Mouse (Mus musculus) forebrain, embryonic 15.5 days (tissue): ENCODE results near the gene Slc22a23. TPM values are rescaled to one million over a fixed set of nuclear protein-coding genes. Genes with fewer than 3 reads are reported as not detected.
A peak's percentile ranks its signal among the peaks of the same experiment; 100 is the strongest.

Source experiments
- ATAC-seq: fragments of 200-750 bp; cut with Nextera tagmentation; replicated peaks from 2 replicates; pipeline ENCODE4 v1.8.0; 2017; ENCODE audit warnings: mild to moderate bottlenecking, moderate TSS enrichment, moderate library complexity
- H3K27ac ChIP-seq: fragments of 300-500 bp; sonication (generic); replicated peaks from 2 replicates; pipeline ENCODE4 v1.5.1; 2015; ENCODE audit warnings: mild to moderate bottlenecking, inconsistent platforms
- H3K27me3 ChIP-seq: fragments of 300-500 bp; sonication (generic); 2 replicates; pipeline ENCODE4 v1.6.1; 2015; ENCODE audit warnings: inconsistent platforms
- H3K36me3 ChIP-seq: fragments of 300-500 bp; sonication (generic); 2 replicates; pipeline ENCODE4 v1.6.1; 2015; ENCODE audit warnings: mild to moderate bottlenecking, inconsistent platforms
- H3K4me1 ChIP-seq: fragments of 300-500 bp; sonication (generic); 2 replicates; pipeline ENCODE4 v1.6.1; 2015; ENCODE audit warnings: inconsistent platforms
- H3K4me2 ChIP-seq: fragments of 300-500 bp; sonication (generic); replicated peaks from 2 replicates; pipeline ENCODE4 v1.6.1; 2015; ENCODE audit warnings: mild to moderate bottlenecking, inconsistent platforms
- H3K4me3 ChIP-seq: fragments of 300-500 bp; sonication (generic); 2 replicates; pipeline ENCODE4 v1.5.1; 2015; ENCODE audit warnings: mild to moderate bottlenecking, inconsistent platforms
- H3K9ac ChIP-seq: fragments of 300-500 bp; sonication (generic); replicated peaks from 2 replicates; pipeline ENCODE4 v1.6.1; 2015; ENCODE audit warnings: mild to moderate bottlenecking, inconsistent platforms
- H3K9me3 ChIP-seq: fragments of 300-500 bp; sonication (generic); 2 replicates; pipeline ENCODE4 v1.6.1; 2016; ENCODE audit warnings: inconsistent platforms
- WGBS: fragments of 180-500 bp; shearing (Covaris S2); methylation state at CpG from one replicate; pipeline ENCODE4 v1.1.7; 2015; ENCODE audit warnings: mixed read lengths; 5-methylcytosine and 5-hydroxymethylcytosine counted together
- polyA plus RNA-seq: library from polyadenylated mRNA; unstranded; fragments of >200 nt; fragmentation: Nextera tagmentation; extraction: Ambion mirVana; gene quantifications from 2 replicates; pipeline ENCODE4 v1.2.1, GENCODE M21; 2015

The Slc22a23 gene
- polyA plus RNA-seq, 1 experiment from 2014 or later: 11.3 TPM

GRCm38 (mm10) chr13:34355656-34356055, 10.7 kb upstream of the Slc22a23 start:
- Histone ChIP-seq H3K9ac (no peak overlapping the region), H3K4me3 (no peak overlapping the region), H3K36me3 (no peaks in the 10 kb centered on the region), H3K27ac (no peak overlapping the region), H3K27me3 (no peaks in the 10 kb centered on the region), H3K9me3 (no peaks in the 10 kb centered on the region), H3K4me2 (no peak overlapping the region), H3K4me1 (no peaks in the 10 kb centered on the region)
- ATAC-seq: no peak
- WGBS: 96% methylated on average over 5 of the region's 5 CpGs

GRCm38 (mm10) chr13:34354830-34355624, 10.0 kb upstream of the Slc22a23 start:
- H3K4me2 ChIP-seq: no peak overlapping the region
- 87% methylated on average over 10 of the region's 10 CpGs for WGBS
- ATAC-seq: no peak
- no peaks in the 10 kb centered on the region for H3K9me3 ChIP-seq
- no peak overlapping the region for H3K4me3 ChIP-seq
- no peak overlapping the region for H3K27ac ChIP-seq
- H3K36me3 ChIP-seq: no peaks in the 10 kb centered on the region
- H3K27me3 ChIP-seq: no peaks in the 10 kb centered on the region
- H3K9ac ChIP-seq: no peak overlapping the region
- H3K4me1 ChIP-seq: no peaks in the 10 kb centered on the region

GRCm38 (mm10) chr13:34353241-34353640, 8.3 kb upstream of the Slc22a23 start:
- Histone ChIP-seq H3K9ac (no peak overlapping the region), H3K4me2 (no peak overlapping the region), H3K36me3 (no peaks in the 10 kb centered on the region), H3K27me3 (no peaks in the 10 kb centered on the region), H3K4me1 (no peaks in the 10 kb centered on the region), H3K9me3 (no peaks in the 10 kb centered on the region), H3K27ac (no peak overlapping the region), H3K4me3 (no peak overlapping the region)
- no peak for ATAC-seq
- 86% methylated on average over 7 of the region's 7 CpGs for WGBS

GRCm38 (mm10) chr13:34351437-34351836, 6.5 kb upstream of the Slc22a23 start:
- no peak overlapping the region for H3K27ac ChIP-seq
- no peak overlapping the region for H3K4me2 ChIP-seq
- no peaks in the 10 kb centered on the region for H3K36me3 ChIP-seq
- H3K4me3 ChIP-seq: no peak overlapping the region
- H3K4me1 ChIP-seq: peaks cover 2% of the 10 kb centered on the region; the same call in 1 of the 2 replicates
- H3K9me3 ChIP-seq: no peaks in the 10 kb centered on the region
- no peak overlapping the region for H3K9ac ChIP-seq
- H3K27me3 ChIP-seq: no peaks in the 10 kb centered on the region
- no peak for ATAC-seq

GRCm38 (mm10) chr13:34347960-34348889, 3.2 kb upstream of the Slc22a23 start:
- no peaks in the 10 kb centered on the region for H3K27me3 ChIP-seq
- peaks cover 19% of the 10 kb centered on the region for H3K4me1 ChIP-seq
- H3K9ac ChIP-seq: no peak overlapping the region
- H3K36me3 ChIP-seq: no peaks in the 10 kb centered on the region
- H3K27ac ChIP-seq: no peak overlapping the region
- no peak overlapping the region for H3K4me3 ChIP-seq
- H3K4me2 ChIP-seq: no peak overlapping the region
- WGBS: 68% methylated on average over 7 of the region's 7 CpGs
- H3K9me3 ChIP-seq: no peaks in the 10 kb centered on the region
- no peak for ATAC-seq

- Histone ChIP-seq H3K4me3 (no peak overlapping the region), H3K9ac (no peak overlapping the region), H3K4me2 (no peak overlapping the region), H3K4me1 (peaks cover 34% of the 10 kb centered on the region), H3K9me3 (no peaks in the 10 kb centered on the region), H3K36me3 (no peaks in the 10 kb centered on the region), H3K27ac (no peak overlapping the region), H3K27me3 (no peaks in the 10 kb centered on the region)
- ATAC-seq: no peak
- WGBS: 60% methylated on average over 4 of the region's 4 CpGs
These were observed 1.8 kb upstream of the Slc22a23 start for GRCm38 (mm10) chr13:34346748-34347147.

- Histone ChIP-seq H3K4me3 (peak overlapping the region; percentile 93; the same call in 1 of the 2 replicates), H3K9me3 (no peaks in the 10 kb centered on the region), H3K27me3 (no peaks in the 10 kb centered on the region), H3K4me1 (peaks cover 38% of the 10 kb centered on the region), H3K36me3 (no peaks in the 10 kb centered on the region), H3K27ac (peak overlapping the region; percentile 82; the same call in 1 of the 2 replicates), H3K4me2 (peak overlapping the region; percentile 70; the same call in 1 of the 2 replicates), H3K9ac (no peak overlapping the region)
- WGBS: 54% methylated on average over 7 of the region's 7 CpGs
- no peak for ATAC-seq
These were observed 1.3 kb upstream of the Slc22a23 start for GRCm38 (mm10) chr13:34346238-34346637.

- peak overlapping the region; percentile 83 for H3K9ac ChIP-seq
- H3K9me3 ChIP-seq: no peaks in the 10 kb centered on the region
- peaks cover 51% of the 10 kb centered on the region for H3K4me1 ChIP-seq
- 1% methylated on average over 62 of the region's 101 CpGs for WGBS
- peak; percentile 76 for ATAC-seq
- H3K4me3 ChIP-seq: peak overlapping the region; percentile 93
- H3K27me3 ChIP-seq: no peaks in the 10 kb centered on the region
- peak overlapping the region; percentile 82 for H3K27ac ChIP-seq
- H3K4me2 ChIP-seq: peak overlapping the region; percentile 70
- no peaks in the 10 kb centered on the region for H3K36me3 ChIP-seq
These were observed 430 bp downstream of the Slc22a23 start for GRCm38 (mm10) chr13:34344376-34345127.

GRCm38 (mm10) chr13:34343719-34344375, 1.1 kb downstream of the Slc22a23 start:
- peaks cover 51% of the 10 kb centered on the region for H3K4me1 ChIP-seq
- peak overlapping the region; percentile 82 for H3K27ac ChIP-seq
- peak overlapping the region; percentile 70 for H3K4me2 ChIP-seq
- peak; percentile 26; the same call in 1 of the 2 replicates for ATAC-seq
- H3K4me3 ChIP-seq: peak overlapping the region; percentile 93
- peak overlapping the region; percentile 83 for H3K9ac ChIP-seq
- H3K27me3 ChIP-seq: no peaks in the 10 kb centered on the region
- H3K36me3 ChIP-seq: no peaks in the 10 kb centered on the region
- WGBS: under 1% methylated on average over 31 of the region's 31 CpGs
- H3K9me3 ChIP-seq: no peaks in the 10 kb centered on the region

- Histone ChIP-seq H3K27ac (0 out of 2 replicates have a peak overlapping the region, but pooled peaks have one; percentile 6), H3K4me2 (peak overlapping the region; percentile 70), H3K4me3 (peak overlapping the region; percentile 93), H3K4me1 (peaks cover 51% of the 10 kb centered on the region), H3K9me3 (no peaks in the 10 kb centered on the region), H3K9ac (peak overlapping the region; percentile 20), H3K27me3 (no peaks in the 10 kb centered on the region), H3K36me3 (no peaks in the 10 kb centered on the region)
- no peak for ATAC-seq
- whole genome bisulfite sequencing: 14% methylated on average over 6 of the region's 6 CpGs
These were observed 2.6 kb downstream of the Slc22a23 start for GRCm38 (mm10) chr13:34342286-34342890.

GRCm38 (mm10) chr13:34336895-34337294, 8.1 kb downstream of the Slc22a23 start:
- Histone ChIP-seq H3K9ac (no peak overlapping the region), H3K27me3 (no peaks in the 10 kb centered on the region), H3K36me3 (no peaks in the 10 kb centered on the region), H3K4me1 (peaks cover 19% of the 10 kb centered on the region), H3K9me3 (no peaks in the 10 kb centered on the region), H3K4me2 (no peak overlapping the region), H3K4me3 (no peak overlapping the region), H3K27ac (no peak overlapping the region)
- ATAC-seq: no peak
- WGBS: 87% methylated on average over 1 of the region's 1 CpGs
